Mouse (Mus musculus): ENCODE measurements at regions not wholly inside any gene's neighbourhood (a gene's known extent, or its start where the extent isn't known, plus 50 kb on each side); places are given as distances from the start of the nearest gene placed in this dataset.

DNA sequence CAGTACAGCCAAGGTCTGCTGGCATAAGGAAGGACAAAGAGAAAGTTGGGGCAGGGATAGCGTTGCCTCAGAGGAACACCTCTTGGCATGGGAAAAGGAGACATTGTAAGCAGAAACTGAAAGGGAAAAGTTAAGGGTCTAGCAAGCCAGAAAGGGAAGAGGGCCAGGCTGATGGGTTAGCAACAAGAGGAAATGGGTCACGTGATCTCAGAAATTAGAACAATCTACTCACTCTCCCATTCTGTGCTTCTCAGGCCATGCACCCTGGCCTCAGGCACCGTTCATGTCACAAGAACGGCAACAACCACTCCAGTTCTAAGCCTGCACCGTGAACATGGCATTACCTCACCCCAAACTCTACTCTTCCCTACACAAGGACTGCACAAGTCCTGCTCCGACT is 54.8 kb upstream of the Slc2a1 start:
- H3K27me3 ChIP-seq (ENCODE audit: control insufficient read depth, insufficient read depth, insufficient read length), result peaks cover 3% of the 10 kb centered on the region
- TF ChIP-seq CEBPB (IDR thresholded peaks at IDR 0.05; ENCODE audit: low read depth) (no peak), MYOG (IDR thresholded peaks at IDR 0.05; ENCODE audit: control insufficient read depth, extremely low read depth, insufficient read length) (no peak), MYOD1 (IDR thresholded peaks at IDR 0.05; ENCODE audit: control insufficient read depth, insufficient read length, low read depth) (no peak), CTCF (IDR thresholded peaks at IDR 0.05; ENCODE audit: control insufficient read depth, insufficient read depth, insufficient read length) (no peak), FOSL1 (IDR thresholded peaks at IDR 0.05; ENCODE audit: insufficient read depth, low read length, poor library complexity, severe bottlenecking) (no peak), USF1 (IDR thresholded peaks at IDR 0.05; ENCODE audit: low read depth) (peak; percentile 74), MAX (IDR thresholded peaks at IDR 0.05) (no peak)
- H3K79me2 ChIP-seq (ENCODE audit: control insufficient read depth, insufficient read depth), result no peaks in the 10 kb centered on the region
- no peak overlapping the region for H3ac ChIP-seq (ENCODE audit: control insufficient read depth, insufficient read length, low read depth)
- H3K36me3 ChIP-seq (ENCODE audit: control insufficient read depth, insufficient read depth), result no peaks in the 10 kb centered on the region
- H3K4me3 ChIP-seq (ENCODE audit: insufficient read depth, poor library complexity, severe bottlenecking), result no peak overlapping the region
- no peaks in the 10 kb centered on the region for H3K79me3 ChIP-seq (ENCODE audit: low read depth)

DNA sequence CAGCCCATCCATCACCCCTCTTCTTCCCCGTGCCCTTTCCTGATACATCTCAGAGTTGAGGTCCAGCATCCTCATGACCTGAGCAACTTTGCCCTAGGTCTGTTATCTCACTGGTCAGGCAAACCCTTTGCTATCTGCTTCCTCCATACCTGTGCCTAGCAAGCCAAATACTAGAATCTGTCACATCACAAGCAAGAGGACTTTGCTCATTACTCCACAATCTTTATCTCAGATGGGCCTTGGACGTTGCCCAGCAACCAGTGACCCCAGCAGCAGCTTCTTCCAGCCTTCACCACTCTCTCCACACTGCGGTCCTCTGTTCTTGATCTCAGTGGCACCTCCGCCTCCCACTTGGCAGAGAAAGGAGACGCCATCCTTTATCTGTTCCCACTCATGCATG is 54.4 kb upstream of the Slc2a1 start:
- Histone ChIP-seq H3K36me3 (ENCODE audit: control insufficient read depth, insufficient read depth) (no peaks in the 10 kb centered on the region), H3K79me2 (ENCODE audit: control insufficient read depth, insufficient read depth) (no peaks in the 10 kb centered on the region), H3K4me3 (ENCODE audit: insufficient read depth, poor library complexity, severe bottlenecking) (no peak overlapping the region), H3K79me3 (ENCODE audit: low read depth) (no peaks in the 10 kb centered on the region), H3ac (ENCODE audit: control insufficient read depth, insufficient read length, low read depth) (no peak overlapping the region), H3K27me3 (ENCODE audit: control insufficient read depth, insufficient read depth, insufficient read length) (peaks cover 3% of the 10 kb centered on the region)
- no peak for TF ChIP-seq CTCF (IDR thresholded peaks at IDR 0.05; ENCODE audit: control insufficient read depth, insufficient read depth, insufficient read length)
- TF ChIP-seq MYOG (IDR thresholded peaks at IDR 0.05; ENCODE audit: control insufficient read depth, extremely low read depth, insufficient read length), result no peak
- TF ChIP-seq CEBPB (IDR thresholded peaks at IDR 0.05; ENCODE audit: low read depth), result no peak
- no peak for TF ChIP-seq FOSL1 (IDR thresholded peaks at IDR 0.05; ENCODE audit: insufficient read depth, low read length, poor library complexity, severe bottlenecking)
- TF ChIP-seq MAX (IDR thresholded peaks at IDR 0.05), result no peak
- no peak for TF ChIP-seq MYOD1 (IDR thresholded peaks at IDR 0.05; ENCODE audit: control insufficient read depth, insufficient read length, low read depth)

- H3K27me3 ChIP-seq (ENCODE audit: control insufficient read depth, insufficient read depth, insufficient read length), result peaks cover 3% of the 10 kb centered on the region
- TF ChIP-seq MYOD1 (IDR thresholded peaks at IDR 0.05; ENCODE audit: control insufficient read depth, insufficient read length, low read depth) (no peak), MAX (IDR thresholded peaks at IDR 0.05) (no peak)
- H3K4me3 ChIP-seq (ENCODE audit: insufficient read depth, poor library complexity, severe bottlenecking), result no peak overlapping the region
- no peaks in the 10 kb centered on the region for H3K36me3 ChIP-seq (ENCODE audit: control insufficient read depth, insufficient read depth)
- no peak overlapping the region for H3ac ChIP-seq (ENCODE audit: control insufficient read depth, insufficient read length, low read depth)
- H3K79me3 ChIP-seq (ENCODE audit: low read depth), result no peaks in the 10 kb centered on the region
- no peaks in the 10 kb centered on the region for H3K79me2 ChIP-seq (ENCODE audit: control insufficient read depth, insufficient read depth)
Measured at GRCm38 (mm10) chr4:119057191-119057590, 51.3 kb upstream of the Slc2a1 start.

- peaks cover 3% of the 10 kb centered on the region for H3K27me3 ChIP-seq (ENCODE audit: control insufficient read depth, insufficient read depth, insufficient read length)
- H3K36me3 ChIP-seq (ENCODE audit: control insufficient read depth, insufficient read depth), result no peaks in the 10 kb centered on the region
- no peaks in the 10 kb centered on the region for H3K79me3 ChIP-seq (ENCODE audit: low read depth)
- no peak overlapping the region for H3K4me3 ChIP-seq (ENCODE audit: insufficient read depth, poor library complexity, severe bottlenecking)
- no peak overlapping the region for H3ac ChIP-seq (ENCODE audit: control insufficient read depth, insufficient read length, low read depth)
- no peaks in the 10 kb centered on the region for H3K79me2 ChIP-seq (ENCODE audit: control insufficient read depth, insufficient read depth)
- no peak for TF ChIP-seq MAX (IDR thresholded peaks at IDR 0.05)
Measured at GRCm38 (mm10) chr4:119057826-119058225, 50.7 kb upstream of the Slc2a1 start.

Data from C2C12 (cell line).